Mouse (Mus musculus) erythroblast, embryonic 14.5 days (primary cell): Measurements from ENCODE around the gene 4930402F06Rik.

Source experiments
- GATA1 ChIP-seq: IDR thresholded peaks from 2 replicates; pipeline ENCODE4 v1.6.1; 2012; ENCODE audit warnings: low read length, inconsistent platforms, mixed read lengths
- TAL1 ChIP-seq: IDR thresholded peaks from 3 replicates; pipeline ENCODE4 v1.6.1; 2012; ENCODE audit warnings: low read length, inconsistent platforms, mixed read lengths

- no peak for TF ChIP-seq GATA1
- no peak for TF ChIP-seq TAL1
Observed at GRCm38 (mm10) chr2:35408409-35409110, 11.6 kb upstream of the 4930402F06Rik start.
